Mouse (Mus musculus): ENCODE results near the gene Ets1. TPM values are rescaled to one million over a fixed set of nuclear protein-coding genes. Genes with fewer than 3 reads are reported as not detected.

Ets1 gene
- polyA plus RNA-seq, 1 experiment from 2014 or later: 39.4 TPM

DNA sequence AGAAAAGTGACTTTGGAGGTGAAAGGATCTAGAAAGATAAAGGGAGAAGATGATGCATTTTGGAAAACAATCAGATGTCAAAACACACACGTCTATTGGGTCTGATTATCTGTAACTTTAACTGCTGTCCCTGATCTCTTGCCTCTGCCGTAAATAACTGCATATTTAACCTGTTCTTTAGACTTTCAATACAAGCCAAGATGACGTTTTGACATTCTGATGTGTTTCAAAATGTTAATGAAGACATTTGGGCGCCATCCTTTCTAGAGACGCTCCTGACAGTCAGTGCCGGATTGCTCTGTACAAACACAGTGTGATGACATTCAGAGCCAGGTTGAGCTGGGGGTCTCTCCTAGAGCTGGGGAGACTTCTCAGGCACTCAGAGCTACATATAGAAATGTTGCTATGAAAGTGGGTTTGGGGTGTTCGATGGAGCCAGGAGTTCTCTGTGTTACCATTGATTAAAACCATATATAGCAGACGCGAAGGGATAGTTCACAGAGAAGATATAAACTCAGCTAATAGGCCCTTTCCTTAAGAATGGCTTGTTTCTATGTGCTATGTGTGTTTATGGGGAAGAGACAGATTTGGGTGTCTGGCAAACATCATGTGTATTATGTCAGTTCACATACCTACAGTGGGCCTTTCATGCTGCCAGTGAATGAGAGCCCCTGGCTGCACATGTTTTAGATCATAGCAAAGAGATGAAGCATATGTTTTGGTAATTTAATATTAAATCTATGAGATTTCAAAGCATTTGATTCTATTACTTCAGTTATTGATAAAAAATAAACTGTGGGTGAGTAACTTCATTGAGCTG is 61.5 kb downstream of the Ets1 start:
- no peaks in the 10 kb centered on the region for H3K36me3 ChIP-seq
- WGBS: 32% methylated on average over 9 of the region's 9 CpGs
- peak overlapping the region; percentile 84 for H3K4me2 ChIP-seq (replicated peaks)
- no peaks in the 10 kb centered on the region for H3K9me3 ChIP-seq (replicated peaks)
- H3K4me3 ChIP-seq (replicated peaks): peak overlapping the region; percentile 71
- H3K27me3 ChIP-seq: no peaks in the 10 kb centered on the region
- peaks cover 16% of the 10 kb centered on the region for H3K4me1 ChIP-seq
- ATAC-seq (ENCODE audit: insufficient number of reproducible peaks, low FRiP score, low TSS enrichment, low read depth): no peak
- H3K27ac ChIP-seq (replicated peaks): peak overlapping the region; percentile 92
- H3K9ac ChIP-seq: peak overlapping the region; percentile 67; the same call in 1 of the 2 replicates

DNA sequence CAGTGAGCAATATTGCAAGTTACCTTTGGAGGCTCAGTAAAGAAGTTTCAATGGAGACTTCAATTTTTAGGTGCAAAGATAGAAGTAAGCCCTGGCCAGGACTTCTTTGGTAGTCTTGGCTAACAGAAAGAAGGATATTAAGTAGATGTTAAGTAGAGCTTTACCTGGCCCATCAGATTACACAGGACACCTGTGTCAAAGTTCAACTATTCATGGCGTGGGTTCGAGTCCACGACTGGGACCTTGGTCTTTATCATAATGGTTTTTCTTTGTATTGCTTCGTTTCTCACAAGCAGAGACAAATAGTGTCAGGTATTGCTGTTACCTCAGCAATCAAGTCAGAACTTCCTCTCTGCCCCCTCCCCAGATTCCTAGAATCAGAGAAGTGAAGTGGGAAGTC is 62.7 kb downstream of the Ets1 start:
- Histone ChIP-seq H3K27me3 (no peaks in the 10 kb centered on the region), H3K4me1 (peaks cover 16% of the 10 kb centered on the region), H3K9ac (no peak overlapping the region), H3K27ac (replicated peaks) (no peak overlapping the region), H3K9me3 (replicated peaks) (no peaks in the 10 kb centered on the region), H3K36me3 (no peaks in the 10 kb centered on the region), H3K4me3 (replicated peaks) (no peak overlapping the region), H3K4me2 (replicated peaks) (peak overlapping the region; percentile 13; the same call in 1 of the 2 replicates)
- 82% methylated on average over 4 of the region's 4 CpGs for WGBS
- no peak for ATAC-seq (ENCODE audit: insufficient number of reproducible peaks, low FRiP score, low TSS enrichment, low read depth)

DNA sequence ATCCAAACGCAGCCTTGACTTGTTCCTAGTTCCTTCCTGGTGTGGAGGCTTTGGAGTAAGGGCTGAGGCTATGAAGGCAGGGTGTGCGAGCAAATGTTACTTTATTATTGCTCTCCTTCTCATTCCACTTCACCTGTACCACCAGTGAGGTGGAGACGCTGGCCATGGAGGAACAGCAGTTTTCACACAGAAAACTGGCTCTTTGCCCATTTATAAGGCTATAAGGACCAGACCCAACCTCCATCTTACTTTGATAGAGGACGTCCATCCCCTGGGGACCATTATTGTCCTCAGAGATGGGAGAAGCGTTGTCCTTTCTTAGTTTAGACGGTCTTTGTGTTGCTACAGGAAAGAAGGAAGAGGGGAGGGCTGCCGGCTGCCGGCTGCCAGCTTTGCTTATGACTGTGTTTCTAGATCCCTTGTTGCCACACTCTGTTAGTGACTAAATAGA is 63.4 kb downstream of the Ets1 start:
- H3K9me3 ChIP-seq (replicated peaks): no peaks in the 10 kb centered on the region
- ATAC-seq (ENCODE audit: insufficient number of reproducible peaks, low FRiP score, low TSS enrichment, low read depth): no peak
- no peak overlapping the region for H3K9ac ChIP-seq
- H3K36me3 ChIP-seq: no peaks in the 10 kb centered on the region
- peak overlapping the region; percentile 13 for H3K4me2 ChIP-seq (replicated peaks)
- no peaks in the 10 kb centered on the region for H3K27me3 ChIP-seq
- H3K4me1 ChIP-seq: peaks cover 16% of the 10 kb centered on the region
- H3K27ac ChIP-seq (replicated peaks): no peak overlapping the region
- 73% methylated on average over 8 of the region's 8 CpGs for WGBS
- peak overlapping the region; percentile 6; the same call in 1 of the 2 replicates for H3K4me3 ChIP-seq (replicated peaks)

DNA sequence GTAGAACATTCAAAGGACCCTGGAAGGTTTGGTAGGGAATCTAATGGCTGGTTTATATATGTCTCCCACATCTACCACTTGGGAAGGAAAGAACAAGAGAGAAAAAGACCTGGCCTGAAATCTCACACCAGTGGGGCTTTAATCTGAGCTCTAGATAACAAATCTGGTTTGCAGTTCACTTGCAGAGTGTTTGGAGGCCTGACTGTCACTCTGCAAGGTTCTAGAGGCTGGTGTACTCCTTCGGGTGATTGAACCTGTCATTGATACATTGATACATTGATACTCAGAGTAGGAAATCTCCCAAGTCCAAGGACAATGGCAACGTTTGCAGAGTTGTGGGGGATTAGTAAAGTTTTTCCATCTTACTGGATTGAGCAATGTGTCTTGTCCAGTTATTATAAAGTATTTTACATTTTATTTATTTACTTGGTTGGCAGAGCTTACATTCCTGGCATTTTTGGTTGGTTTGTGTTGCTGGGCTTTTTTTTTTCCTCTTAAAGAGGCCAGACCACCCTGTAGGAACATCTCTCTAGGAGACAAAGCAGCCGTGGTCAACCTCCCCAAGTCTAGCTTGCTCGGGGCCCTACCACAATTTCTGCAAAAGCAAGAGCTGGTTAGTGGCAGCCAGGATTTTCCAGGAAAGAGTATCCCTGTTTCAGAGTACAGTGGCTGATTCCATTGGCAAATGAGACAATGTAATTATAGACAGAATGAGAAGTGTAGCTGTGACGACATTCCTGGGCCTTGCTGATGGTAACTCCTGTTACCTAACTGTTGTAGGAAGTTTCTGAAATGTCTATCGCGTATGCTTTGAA is 64.3 kb downstream of the Ets1 start:
- H3K4me3 ChIP-seq (replicated peaks): peak overlapping the region; percentile 6; the same call in 1 of the 2 replicates
- H3K4me2 ChIP-seq (replicated peaks): peak overlapping the region; percentile 13
- no peak for ATAC-seq (ENCODE audit: insufficient number of reproducible peaks, low FRiP score, low TSS enrichment, low read depth)
- no peak overlapping the region for H3K9ac ChIP-seq
- H3K27me3 ChIP-seq: no peaks in the 10 kb centered on the region
- WGBS: 47% methylated on average over 7 of the region's 7 CpGs
- H3K4me1 ChIP-seq: peaks cover 15% of the 10 kb centered on the region
- no peaks in the 10 kb centered on the region for H3K36me3 ChIP-seq
- H3K9me3 ChIP-seq (replicated peaks): no peaks in the 10 kb centered on the region
- H3K27ac ChIP-seq (replicated peaks): no peak overlapping the region

DNA sequence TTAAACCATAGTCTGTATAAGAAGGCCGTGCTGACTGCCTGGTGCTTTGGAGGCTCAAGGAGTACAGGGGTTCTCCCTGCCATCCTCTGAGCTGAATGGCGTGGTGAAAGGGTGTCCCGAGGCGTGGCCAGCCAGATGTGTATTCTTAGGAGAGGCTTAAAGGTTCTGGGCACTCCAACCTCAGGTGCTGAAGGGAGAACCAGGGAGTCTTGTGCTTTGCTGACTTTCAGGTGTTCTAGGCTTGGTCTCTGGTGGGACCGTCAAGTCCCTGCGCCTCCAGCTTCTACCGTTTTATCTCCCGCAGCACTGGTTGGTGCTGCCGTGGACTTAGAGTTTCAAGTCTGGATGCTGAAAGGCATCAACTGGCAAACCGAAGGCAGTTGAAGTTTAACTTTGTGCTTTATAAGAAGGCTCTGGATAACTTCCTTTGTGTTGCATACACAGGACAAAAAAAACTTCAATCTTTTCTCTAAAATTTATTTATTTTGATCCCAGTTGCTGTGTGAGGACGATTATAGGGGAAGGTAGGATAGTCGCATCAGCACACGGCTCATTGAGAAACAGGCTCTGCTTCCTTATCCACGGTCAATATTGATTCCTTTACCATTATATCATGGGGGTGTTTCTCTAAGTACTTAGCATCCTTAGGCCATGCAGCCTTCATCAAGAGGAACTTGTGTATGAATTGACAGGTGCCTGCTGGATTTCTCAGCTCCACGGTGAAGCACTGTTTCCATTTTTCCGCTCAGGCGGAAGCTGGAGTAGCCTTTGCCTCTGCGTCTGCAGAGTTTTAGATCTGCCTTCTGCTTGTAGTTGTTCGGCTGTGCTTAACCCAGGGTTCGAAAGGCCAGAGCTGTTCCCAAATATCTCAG is 65.3 kb downstream of the Ets1 start:
- Histone ChIP-seq H3K27me3 (no peaks in the 10 kb centered on the region), H3K4me2 (replicated peaks) (no peak overlapping the region), H3K9ac (no peak overlapping the region), H3K4me1 (peaks cover 21% of the 10 kb centered on the region), H3K27ac (replicated peaks) (no peak overlapping the region), H3K4me3 (replicated peaks) (no peak overlapping the region), H3K36me3 (no peaks in the 10 kb centered on the region), H3K9me3 (replicated peaks) (no peaks in the 10 kb centered on the region)
- ATAC-seq (ENCODE audit: insufficient number of reproducible peaks, low FRiP score, low TSS enrichment, low read depth): no peak
- 78% methylated on average over 20 of the region's 20 CpGs for WGBS

DNA sequence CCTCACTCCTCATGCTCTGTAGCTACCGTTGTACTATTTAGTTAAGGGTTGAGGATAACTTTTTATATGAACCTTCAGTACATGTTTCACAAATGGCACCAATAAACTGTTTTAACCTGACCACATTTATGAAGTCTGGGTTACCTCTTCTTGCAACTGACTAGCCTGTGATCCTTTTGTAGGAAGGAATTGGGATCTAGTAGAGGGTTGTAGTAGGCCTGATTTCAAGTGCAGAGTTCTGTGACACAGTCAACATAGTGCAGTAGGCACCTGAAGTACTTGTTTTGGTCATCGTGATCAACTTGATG is 65.9 kb downstream of the Ets1 start:
- no peaks in the 10 kb centered on the region for H3K9me3 ChIP-seq (replicated peaks)
- no peak overlapping the region for H3K4me2 ChIP-seq (replicated peaks)
- H3K36me3 ChIP-seq: no peaks in the 10 kb centered on the region
- H3K4me1 ChIP-seq: peaks cover 21% of the 10 kb centered on the region
- 74% methylated on average over 2 of the region's 2 CpGs for WGBS
- ATAC-seq (ENCODE audit: insufficient number of reproducible peaks, low FRiP score, low TSS enrichment, low read depth): no peak
- H3K4me3 ChIP-seq (replicated peaks): no peak overlapping the region
- H3K27ac ChIP-seq (replicated peaks): no peak overlapping the region
- no peaks in the 10 kb centered on the region for H3K27me3 ChIP-seq
- no peak overlapping the region for H3K9ac ChIP-seq

DNA sequence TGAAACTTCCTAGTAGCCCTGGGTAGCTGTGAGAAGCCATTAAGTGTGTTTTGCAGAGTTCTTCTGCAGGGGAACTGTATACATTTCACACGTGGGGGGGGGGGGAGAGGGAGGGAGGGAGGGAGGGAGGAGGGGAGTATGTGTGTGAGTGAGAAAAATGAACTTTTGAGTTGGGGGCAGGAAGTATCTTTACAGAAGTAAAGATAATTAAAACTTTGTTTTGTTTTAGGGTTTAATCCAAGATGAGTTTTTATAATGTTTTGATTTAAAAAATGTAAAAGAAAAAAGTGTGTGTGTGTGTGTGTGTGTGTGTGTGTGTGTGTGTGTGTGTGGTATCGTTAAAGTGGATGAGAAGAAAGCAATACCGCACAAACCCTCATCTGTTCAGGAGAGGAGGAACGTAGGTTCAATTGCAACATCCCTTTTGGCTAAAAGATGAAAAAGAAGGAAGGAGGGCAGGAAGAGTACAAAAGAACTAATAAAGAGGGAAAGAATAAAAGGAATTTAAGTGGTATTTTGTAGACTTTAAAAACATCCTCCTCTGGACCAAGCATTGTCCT is 66.9 kb downstream of the Ets1 start:
- Histone ChIP-seq H3K27me3 (no peaks in the 10 kb centered on the region), H3K4me3 (replicated peaks) (no peak overlapping the region), H3K4me2 (replicated peaks) (no peak overlapping the region), H3K4me1 (peaks cover 21% of the 10 kb centered on the region), H3K9me3 (replicated peaks) (no peaks in the 10 kb centered on the region), H3K9ac (no peak overlapping the region), H3K27ac (replicated peaks) (no peak overlapping the region), H3K36me3 (no peaks in the 10 kb centered on the region)
- no peak for ATAC-seq (ENCODE audit: insufficient number of reproducible peaks, low FRiP score, low TSS enrichment, low read depth)
- WGBS: 46% methylated on average over 4 of the region's 4 CpGs

DNA sequence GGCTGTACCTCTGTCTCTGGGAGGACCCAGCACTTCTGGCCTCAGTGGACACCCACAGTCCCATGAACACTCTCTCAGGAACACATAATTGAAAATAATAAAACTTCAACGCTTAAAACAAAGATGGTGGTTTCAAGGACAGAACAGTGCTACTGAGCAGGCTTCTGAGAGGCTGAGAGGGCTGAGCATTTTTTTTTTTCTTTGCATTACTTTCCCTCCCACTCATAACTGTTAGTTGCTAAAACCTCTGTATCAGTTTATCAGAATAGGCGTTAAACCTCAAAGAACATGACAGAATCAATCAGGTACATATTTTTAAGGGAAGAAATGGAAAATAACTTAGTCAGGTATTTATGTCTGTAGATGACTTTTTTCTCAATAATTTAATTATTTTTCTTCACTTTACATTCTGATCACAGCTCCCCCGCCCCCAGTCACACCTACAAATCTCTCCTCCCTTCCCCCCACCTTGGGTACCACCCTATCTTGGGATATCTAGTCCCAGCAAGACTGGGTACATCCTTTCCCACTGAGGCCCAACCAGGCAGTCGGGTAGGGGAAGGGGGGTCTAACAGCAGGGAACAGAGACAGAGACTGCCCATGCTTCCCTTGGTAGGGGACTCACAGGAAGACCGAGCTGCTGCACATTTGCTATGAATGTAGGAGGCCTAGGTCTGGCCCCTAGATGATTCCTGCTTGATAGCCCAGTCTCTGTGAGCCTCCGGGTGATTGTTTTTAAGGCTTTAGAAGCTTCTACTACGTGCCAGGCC is 68.1 kb downstream of the Ets1 start:
- ATAC-seq (ENCODE audit: insufficient number of reproducible peaks, low FRiP score, low TSS enrichment, low read depth): no peak
- H3K4me3 ChIP-seq (replicated peaks): no peak overlapping the region
- no peak overlapping the region for H3K4me2 ChIP-seq (replicated peaks)
- H3K9ac ChIP-seq: no peak overlapping the region
- WGBS: 84% methylated on average over 7 of the region's 7 CpGs
- no peaks in the 10 kb centered on the region for H3K36me3 ChIP-seq
- no peak overlapping the region for H3K27ac ChIP-seq (replicated peaks)
- H3K4me1 ChIP-seq: peaks cover 18% of the 10 kb centered on the region
- H3K9me3 ChIP-seq (replicated peaks): no peaks in the 10 kb centered on the region
- H3K27me3 ChIP-seq: no peaks in the 10 kb centered on the region

DNA sequence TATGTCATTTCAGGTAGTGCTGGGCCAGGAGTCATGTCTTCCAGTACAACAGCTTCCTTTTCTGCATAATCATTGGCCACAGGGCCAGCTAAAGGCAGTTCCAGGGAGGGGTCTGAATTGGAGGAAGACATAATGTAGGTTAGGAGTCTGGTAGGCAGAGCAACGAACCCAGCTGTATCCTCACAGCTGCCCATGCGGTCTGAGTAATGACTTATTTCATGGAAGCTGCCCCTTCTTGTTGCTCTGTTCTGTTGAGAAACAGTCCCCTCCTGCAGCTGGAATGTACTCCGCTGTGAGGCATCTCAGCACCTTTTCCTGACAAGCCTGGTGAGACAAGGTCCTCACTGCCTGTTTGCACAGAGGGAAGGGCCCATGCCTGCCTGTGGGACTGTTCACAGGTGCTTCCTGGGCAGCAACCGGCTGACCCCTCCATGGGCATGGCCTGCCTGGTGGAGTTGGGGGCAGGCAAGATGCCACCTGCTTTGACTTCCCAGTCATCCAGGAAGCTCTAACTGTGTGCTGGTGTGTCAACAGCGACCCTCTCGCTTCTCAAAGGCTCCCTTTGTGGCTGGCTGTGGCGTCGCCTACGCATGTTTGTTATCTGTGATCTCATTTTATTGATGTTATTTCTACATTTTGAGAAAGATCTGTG is 69.9 kb downstream of the Ets1 start:
- Histone ChIP-seq H3K4me1 (peaks cover 29% of the 10 kb centered on the region), H3K4me2 (replicated peaks) (no peak overlapping the region), H3K9me3 (replicated peaks) (no peaks in the 10 kb centered on the region), H3K27ac (replicated peaks) (no peak overlapping the region), H3K4me3 (replicated peaks) (no peak overlapping the region), H3K27me3 (no peaks in the 10 kb centered on the region), H3K36me3 (no peaks in the 10 kb centered on the region), H3K9ac (no peak overlapping the region)
- no peak for ATAC-seq (ENCODE audit: insufficient number of reproducible peaks, low FRiP score, low TSS enrichment, low read depth)
- 68% methylated on average over 9 of the region's 9 CpGs for WGBS

DNA sequence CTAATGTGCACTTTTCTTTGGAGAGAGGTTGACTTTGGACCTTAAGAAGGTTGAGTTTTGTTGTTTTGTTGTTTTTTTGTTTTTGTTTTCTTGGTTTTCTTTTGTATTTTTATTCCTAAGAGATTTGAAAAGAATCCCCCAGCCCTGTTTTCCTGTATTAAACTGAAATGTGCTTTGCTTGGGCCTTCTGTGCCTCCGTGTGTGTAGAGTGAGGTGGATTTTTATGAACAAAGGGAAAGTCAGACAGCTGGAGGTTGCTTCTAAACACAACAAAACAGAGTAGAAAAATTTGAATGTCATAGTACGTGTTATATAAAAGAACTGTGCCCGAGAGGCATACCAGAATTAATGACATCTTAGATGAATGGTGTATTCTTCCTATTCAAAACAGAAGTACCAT is 71.4 kb downstream of the Ets1 start:
- Histone ChIP-seq H3K36me3 (no peaks in the 10 kb centered on the region), H3K4me1 (peaks cover 39% of the 10 kb centered on the region), H3K4me2 (replicated peaks) (no peak overlapping the region), H3K9me3 (replicated peaks) (no peaks in the 10 kb centered on the region), H3K27ac (replicated peaks) (no peak overlapping the region), H3K9ac (no peak overlapping the region), H3K27me3 (no peaks in the 10 kb centered on the region), H3K4me3 (replicated peaks) (no peak overlapping the region)
- WGBS: 52% methylated on average over 3 of the region's 3 CpGs
- ATAC-seq (ENCODE audit: insufficient number of reproducible peaks, low FRiP score, low TSS enrichment, low read depth): no peak
